Mouse (Mus musculus): ENCODE results near the gene Foxo1.

DNA sequence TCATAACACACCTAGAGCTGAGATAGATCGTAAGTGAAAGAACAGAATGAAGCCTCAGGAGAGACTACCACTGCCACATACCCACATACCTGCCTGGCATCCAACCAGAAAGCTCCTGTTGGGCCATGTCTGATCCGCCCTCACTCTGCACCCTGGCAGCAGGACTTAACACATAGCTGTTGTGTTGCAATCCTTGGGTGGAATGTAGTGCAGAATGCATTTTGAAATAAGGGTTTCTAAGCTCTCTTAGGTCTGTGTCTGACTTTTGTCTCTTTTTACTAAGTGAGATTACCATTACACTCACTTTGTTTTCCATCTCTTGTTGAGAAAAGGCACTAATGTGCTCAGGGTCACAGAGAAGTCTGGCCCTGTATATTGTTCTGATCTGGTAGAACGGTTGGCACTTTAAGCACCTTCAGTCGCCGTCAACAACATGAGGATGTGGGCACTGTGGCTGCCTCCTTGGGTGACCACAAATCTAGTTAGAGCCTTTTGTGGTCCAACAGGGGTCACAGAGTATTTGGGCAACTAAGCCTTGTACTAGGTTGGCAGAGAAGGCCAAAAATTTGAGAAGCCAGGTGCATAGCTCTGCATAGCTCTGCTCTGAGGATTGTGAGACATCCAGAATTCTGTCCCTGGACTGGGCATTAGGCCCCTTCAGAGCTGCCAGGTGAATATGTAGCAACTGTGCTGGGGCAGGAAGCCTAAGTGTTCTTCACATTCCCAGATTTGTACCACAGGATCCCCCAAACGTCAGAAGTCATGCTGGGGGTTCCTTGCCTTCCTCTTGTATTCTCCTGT, 75.3 kb downstream of the Foxo1 start:
- TF ChIP-seq CTCF (IDR thresholded peaks at IDR 0.05; ENCODE audit: low read depth): no peak
- no peak for TF ChIP-seq EP300 (IDR thresholded peaks at IDR 0.05; ENCODE audit: low read depth)
